15 mouse cellular contexts compared by ENCODE assay signal in the genomic region with DNA sequence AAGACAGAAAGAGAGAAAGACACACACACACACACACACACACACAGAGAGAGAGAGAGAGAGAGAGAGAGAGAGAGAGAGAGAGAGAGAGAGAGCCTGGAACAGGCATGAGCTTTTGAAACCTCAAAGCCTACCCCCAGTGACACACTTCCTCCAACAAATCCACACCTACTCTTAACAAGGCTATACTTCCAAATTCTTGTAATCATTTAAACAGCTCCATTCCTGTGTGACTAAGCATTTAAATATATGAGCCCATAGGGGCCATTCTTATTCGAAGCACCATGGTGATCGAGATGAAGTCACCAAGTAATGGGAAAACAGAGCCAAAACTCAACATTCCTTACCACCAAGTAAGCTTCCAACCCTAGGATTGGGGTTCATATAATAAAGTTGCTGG.
"Had no signal": no experiment of that assay in that cellular context is flagged by ENCODE, and none has a peak within 500 bp of the region (broad histone marks: within the 10 kb centered on the region; RNA-seq: fewer than 3 reads in every experiment).

No protein-coding gene starts in this region.

- H3K9me3 ChIP-seq: neural tube, embryonic 15.5 days; stomach, embryonic 15.5 days had no signal

- H3K9ac ChIP-seq: neural tube, embryonic 15.5 days; stomach, embryonic 15.5 days had no signal

- H3K4me3 ChIP-seq: neural tube, embryonic 15.5 days; stomach, embryonic 15.5 days had no signal

- H3K36me3 ChIP-seq: neural tube, embryonic 15.5 days; stomach, embryonic 15.5 days had no signal

- H3K27ac ChIP-seq: neural tube, embryonic 15.5 days; stomach, embryonic 15.5 days; stomach, postnatal 0 days had no signal

- H3K27me3 ChIP-seq: neural tube, embryonic 15.5 days; stomach, embryonic 15.5 days had no signal

- DNase-seq: retina, postnatal 1 day; right cerebral cortex, adult 18-20 months; right cerebral cortex, postnatal 14 days; right cerebral cortex, postnatal 25 days; right cerebral cortex, postnatal 4 days; spleen, adult 18-20 months; thymus, adult 18-20 months; thymus, adult 2 months; thymus, postnatal 14 days; thymus, postnatal 25 days; thymus, postnatal 36 days; thymus, postnatal 4 days had no signal

- H3K4me1 ChIP-seq: neural tube, embryonic 15.5 days; stomach, embryonic 15.5 days had no signal

- H3K4me2 ChIP-seq: neural tube, embryonic 15.5 days; stomach, embryonic 15.5 days had no signal
